Mouse (Mus musculus): Measurements from ENCODE around the gene Styx. TPM values are rescaled to one million over a fixed set of nuclear protein-coding genes. Genes with fewer than 3 reads are reported as not detected.

The Styx gene
- polyA plus RNA-seq, 1 experiment from 2014 or later, result 50.6 TPM

DNA sequence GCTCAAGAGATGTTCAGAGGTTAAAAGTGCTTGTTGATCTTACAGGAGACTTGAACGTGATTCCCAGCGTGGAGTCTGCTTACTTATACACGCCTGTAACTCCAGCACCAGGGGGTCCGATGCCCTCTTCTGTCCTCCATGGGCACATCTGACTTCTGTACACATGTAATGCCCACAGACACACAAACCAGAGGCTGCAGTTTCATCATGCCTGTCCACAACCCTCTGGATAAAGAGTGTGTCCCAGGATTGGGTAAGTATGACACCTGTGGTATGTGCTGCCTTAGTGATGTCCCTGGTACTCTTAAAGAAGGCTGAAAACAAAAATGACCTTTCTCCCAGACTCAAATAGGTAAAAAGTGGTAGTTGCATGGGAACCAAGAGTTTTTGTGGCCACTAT, 68.4 kb downstream of the Styx start:
- DNase-seq (ENCODE audit: low spot score), result no peak
- H3K9me3 ChIP-seq (ENCODE audit: control insufficient read depth, low read length), result no peaks in the 10 kb centered on the region
- H3K36me3 ChIP-seq (ENCODE audit: control insufficient read depth, insufficient read depth, low read length), result no peaks in the 10 kb centered on the region
- no peak for ATAC-seq (ENCODE audit: low FRiP score, low TSS enrichment)
- H3K27me3 ChIP-seq (ENCODE audit: control insufficient read depth, insufficient read depth, low read length), result no peaks in the 10 kb centered on the region
- H3K4me1 ChIP-seq (replicated peaks; ENCODE audit: control insufficient read depth, insufficient read depth), result no peaks in the 10 kb centered on the region
- H3K4me3 ChIP-seq (ENCODE audit: low read depth, low read length), result no peak overlapping the region
- WGBS, result 65% methylated on average over 4 of the region's 4 CpGs
- H3K27ac ChIP-seq (replicated peaks), result no peak overlapping the region
- TF ChIP-seq EP300 (optimal IDR thresholded peaks at IDR 0.05) (no peak), CTCF (IDR thresholded peaks at IDR 0.05; ENCODE audit: low read depth) (no peak)
- no peak overlapping the region for H3K4me2 ChIP-seq (replicated peaks; ENCODE audit: low read depth)
- no peak overlapping the region for H3K9ac ChIP-seq (ENCODE audit: low read length)

DNA sequence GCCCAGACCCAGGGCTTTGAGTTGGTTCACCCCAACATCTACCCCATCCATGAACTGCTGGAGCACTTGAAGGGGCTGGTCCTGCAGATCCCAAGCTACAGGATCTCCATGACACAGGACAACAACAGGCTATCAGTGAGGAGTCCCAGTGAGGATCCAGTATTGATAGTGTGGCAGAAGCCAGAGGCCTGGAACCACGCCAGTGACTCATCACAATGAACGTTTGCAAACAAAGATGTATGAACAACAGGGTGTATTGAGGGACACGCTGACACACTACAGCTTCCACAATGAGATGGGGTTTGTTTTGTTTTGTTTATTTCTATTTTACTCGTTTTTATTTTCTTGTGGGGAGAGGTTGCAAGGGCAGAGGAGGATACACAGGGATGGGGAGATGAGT, 71.5 kb downstream of the Styx start:
- Histone ChIP-seq H3K4me2 (replicated peaks; ENCODE audit: low read depth) (no peak overlapping the region), H3K27me3 (ENCODE audit: control insufficient read depth, insufficient read depth, low read length) (no peaks in the 10 kb centered on the region), H3K4me3 (ENCODE audit: low read depth, low read length) (no peak overlapping the region), H3K36me3 (ENCODE audit: control insufficient read depth, insufficient read depth, low read length) (no peaks in the 10 kb centered on the region), H3K4me1 (replicated peaks; ENCODE audit: control insufficient read depth, insufficient read depth) (no peaks in the 10 kb centered on the region), H3K9me3 (ENCODE audit: control insufficient read depth, low read length) (no peaks in the 10 kb centered on the region), H3K27ac (replicated peaks) (no peak overlapping the region), H3K9ac (ENCODE audit: low read length) (no peak overlapping the region)
- DNase-seq (ENCODE audit: low spot score) (no peak), ATAC-seq (ENCODE audit: low FRiP score, low TSS enrichment) (0 out of 2 replicates have a peak, but pooled peaks have one; percentile 12)
- WGBS, result 66% methylated on average over 4 of the region's 4 CpGs
- TF ChIP-seq CTCF (IDR thresholded peaks at IDR 0.05; ENCODE audit: low read depth), result no peak
- no peak for TF ChIP-seq EP300 (optimal IDR thresholded peaks at IDR 0.05)

DNA sequence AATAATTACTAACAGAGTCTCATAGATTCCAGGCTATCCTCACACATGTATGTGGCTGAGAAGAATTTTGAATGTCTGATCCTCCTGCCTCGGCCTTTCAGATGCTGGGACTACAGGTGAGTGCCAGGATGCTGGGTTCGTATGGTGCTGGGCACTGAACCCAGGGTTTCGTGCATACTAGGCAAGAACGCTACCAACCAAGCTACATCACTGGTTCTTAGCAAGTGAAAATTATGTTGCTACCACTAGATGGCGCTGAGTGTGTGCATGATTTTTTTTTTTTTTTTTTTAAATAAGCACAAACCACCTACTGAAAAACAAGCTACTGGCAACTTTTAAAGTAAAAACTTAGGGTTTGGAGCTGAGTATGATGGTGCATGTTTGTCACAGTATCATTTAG, 72.3 kb downstream of the Styx start:
- DNase-seq (ENCODE audit: low spot score) (no peak), ATAC-seq (ENCODE audit: low FRiP score, low TSS enrichment) (no peak)
- TF ChIP-seq EP300 (optimal IDR thresholded peaks at IDR 0.05), result no peak
- TF ChIP-seq CTCF (IDR thresholded peaks at IDR 0.05; ENCODE audit: low read depth), result peak; percentile 85
- no peak overlapping the region for H3K4me3 ChIP-seq (ENCODE audit: low read depth, low read length)
- H3K9ac ChIP-seq (ENCODE audit: low read length), result no peak overlapping the region
- H3K27ac ChIP-seq (replicated peaks), result no peak overlapping the region
- H3K4me1 ChIP-seq (replicated peaks; ENCODE audit: control insufficient read depth, insufficient read depth), result no peaks in the 10 kb centered on the region
- no peak overlapping the region for H3K4me2 ChIP-seq (replicated peaks; ENCODE audit: low read depth)
- H3K27me3 ChIP-seq (ENCODE audit: control insufficient read depth, insufficient read depth, low read length), result no peaks in the 10 kb centered on the region
- no peaks in the 10 kb centered on the region for H3K36me3 ChIP-seq (ENCODE audit: control insufficient read depth, insufficient read depth, low read length)
- WGBS, result 3% methylated on average over 5 of the region's 5 CpGs
- H3K9me3 ChIP-seq (ENCODE audit: control insufficient read depth, low read length), result no peaks in the 10 kb centered on the region

DNA sequence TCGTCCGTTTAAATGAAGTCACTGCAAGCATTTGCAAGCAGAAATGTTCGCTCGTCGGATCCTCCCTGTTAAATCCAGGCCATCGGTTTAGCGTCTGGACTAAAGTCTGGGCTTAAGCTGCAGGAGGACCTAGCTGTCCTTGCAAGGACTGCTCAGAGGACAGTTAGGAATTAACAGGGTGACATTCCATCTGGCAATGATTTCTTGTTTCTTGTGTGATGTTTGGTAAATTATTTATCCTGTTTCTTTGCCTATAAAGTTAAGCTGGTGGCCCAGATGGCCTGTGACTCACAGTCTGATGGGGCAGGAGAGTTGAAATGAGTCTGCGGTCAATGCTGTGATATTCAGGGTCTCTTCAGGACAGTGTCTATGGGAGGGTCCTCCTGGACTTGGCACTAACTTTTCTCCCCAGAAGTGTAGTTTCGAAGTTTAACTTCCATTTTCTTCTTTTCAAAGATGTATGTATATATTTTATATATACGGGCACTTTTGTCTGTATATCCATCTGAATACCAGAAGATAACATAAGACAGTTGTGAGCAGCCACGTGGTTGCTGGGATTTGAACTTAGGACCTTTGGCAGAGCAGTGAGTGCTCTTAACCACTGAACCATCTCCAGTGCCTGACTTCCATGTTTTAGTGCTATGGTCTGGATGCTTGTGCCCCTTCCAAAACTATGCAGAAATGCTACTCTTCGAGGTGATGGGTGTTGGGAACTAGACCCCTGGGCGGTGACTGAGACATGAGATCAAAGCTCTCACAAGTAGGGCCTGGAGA, 79.4 kb downstream of the Styx start:
- no peak for ATAC-seq (ENCODE audit: low FRiP score, low TSS enrichment)
- Histone ChIP-seq H3K9ac (ENCODE audit: low read length) (no peak overlapping the region), H3K4me3 (ENCODE audit: low read depth, low read length) (no peak overlapping the region), H3K9me3 (ENCODE audit: control insufficient read depth, low read length) (peaks cover 3% of the 10 kb centered on the region; the same call in 1 of the 2 replicates), H3K36me3 (ENCODE audit: control insufficient read depth, insufficient read depth, low read length) (no peaks in the 10 kb centered on the region), H3K4me2 (replicated peaks; ENCODE audit: low read depth) (no peak overlapping the region), H3K27me3 (ENCODE audit: control insufficient read depth, insufficient read depth, low read length) (no peaks in the 10 kb centered on the region), H3K4me1 (replicated peaks; ENCODE audit: control insufficient read depth, insufficient read depth) (no peaks in the 10 kb centered on the region), H3K27ac (replicated peaks) (no peak overlapping the region)
- WGBS, result 84% methylated on average over 13 of the region's 13 CpGs
- no peak for DNase-seq (ENCODE audit: low spot score)
- TF ChIP-seq EP300 (optimal IDR thresholded peaks at IDR 0.05) (no peak), CTCF (IDR thresholded peaks at IDR 0.05; ENCODE audit: low read depth) (no peak)

DNA sequence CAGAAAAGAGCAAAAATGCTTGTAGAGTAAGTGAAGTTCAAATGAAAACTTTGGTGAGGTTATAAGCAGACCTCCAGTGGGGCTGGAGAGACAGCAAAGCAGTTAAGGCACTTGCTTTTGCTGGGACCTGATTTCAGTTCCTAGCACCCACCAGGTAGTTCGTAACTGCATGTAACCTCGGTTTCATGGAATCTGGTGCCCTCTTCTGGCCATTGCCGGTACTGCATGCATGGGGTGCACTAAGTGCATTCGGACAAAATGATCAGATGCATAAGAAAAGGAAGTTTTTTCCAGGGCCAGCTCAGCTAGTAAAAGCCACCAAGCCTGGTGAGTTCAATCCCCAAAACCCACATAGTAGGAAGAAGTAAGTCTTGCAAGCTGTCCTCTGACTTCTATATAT, 81.1 kb downstream of the Styx start:
- TF ChIP-seq CTCF (IDR thresholded peaks at IDR 0.05; ENCODE audit: low read depth) (peak; percentile 63), EP300 (optimal IDR thresholded peaks at IDR 0.05) (no peak)
- H3K4me1 ChIP-seq (replicated peaks; ENCODE audit: control insufficient read depth, insufficient read depth), result no peaks in the 10 kb centered on the region
- H3K27me3 ChIP-seq (ENCODE audit: control insufficient read depth, insufficient read depth, low read length), result no peaks in the 10 kb centered on the region
- ATAC-seq (ENCODE audit: low FRiP score, low TSS enrichment) (no peak), DNase-seq (ENCODE audit: low spot score) (no peak)
- H3K36me3 ChIP-seq (ENCODE audit: control insufficient read depth, insufficient read depth, low read length), result no peaks in the 10 kb centered on the region
- no peak overlapping the region for H3K4me3 ChIP-seq (ENCODE audit: low read depth, low read length)
- 69% methylated on average over 4 of the region's 4 CpGs for WGBS
- no peak overlapping the region for H3K27ac ChIP-seq (replicated peaks)
- no peak overlapping the region for H3K4me2 ChIP-seq (replicated peaks; ENCODE audit: low read depth)
- peaks cover 3% of the 10 kb centered on the region; the same call in 1 of the 2 replicates for H3K9me3 ChIP-seq (ENCODE audit: control insufficient read depth, low read length)
- no peak overlapping the region for H3K9ac ChIP-seq (ENCODE audit: low read length)

DNA sequence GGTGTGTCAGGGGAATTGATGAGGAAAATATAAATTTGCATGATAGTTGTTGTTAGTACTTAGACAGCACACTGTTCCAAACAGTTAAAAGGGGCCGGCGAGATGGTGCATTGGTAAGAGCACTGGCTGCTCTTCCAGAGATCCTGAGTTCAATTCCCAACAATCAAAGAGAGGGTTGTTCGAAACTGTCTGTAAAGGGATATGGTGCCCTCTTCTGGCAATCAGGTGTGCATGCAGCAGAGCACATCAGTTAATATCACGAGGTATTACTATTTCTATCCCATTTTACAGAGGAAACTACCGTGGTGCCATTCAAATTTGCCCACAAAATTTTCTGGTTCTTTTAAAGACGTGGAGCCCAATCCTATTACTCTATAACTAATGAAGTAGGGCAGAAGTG, 83.3 kb downstream of the Styx start:
- Histone ChIP-seq H3K4me3 (ENCODE audit: low read depth, low read length) (no peak overlapping the region), H3K27ac (replicated peaks) (no peak overlapping the region), H3K27me3 (ENCODE audit: control insufficient read depth, insufficient read depth, low read length) (no peaks in the 10 kb centered on the region), H3K36me3 (ENCODE audit: control insufficient read depth, insufficient read depth, low read length) (no peaks in the 10 kb centered on the region), H3K4me2 (replicated peaks; ENCODE audit: low read depth) (no peak overlapping the region), H3K9me3 (ENCODE audit: control insufficient read depth, low read length) (peaks cover 3% of the 10 kb centered on the region; the same call in 1 of the 2 replicates), H3K9ac (ENCODE audit: low read length) (no peak overlapping the region), H3K4me1 (replicated peaks; ENCODE audit: control insufficient read depth, insufficient read depth) (no peaks in the 10 kb centered on the region)
- TF ChIP-seq EP300 (optimal IDR thresholded peaks at IDR 0.05) (no peak), CTCF (IDR thresholded peaks at IDR 0.05; ENCODE audit: low read depth) (peak; percentile 63)
- DNase-seq (ENCODE audit: low spot score) (no peak), ATAC-seq (ENCODE audit: low FRiP score, low TSS enrichment) (no peak)
- WGBS, result 70% methylated on average over 6 of the region's 6 CpGs
